Mouse (Mus musculus) ES-E14 (cell line): ENCODE measurements around the gene Pde7b.

Experiments used
- CHD2 ChIP-seq: IDR thresholded peaks from 2 replicates; pipeline ENCODE4 v1.6.1; 2014; ENCODE audit warnings: mild to moderate bottlenecking, low read depth, low read length, inconsistent platforms
- ZNF384 ChIP-seq: IDR thresholded peaks from 2 replicates; pipeline ENCODE4 v1.6.1; 2012; ENCODE audit warnings: low read depth, low read length, inconsistent platforms

- no peak for TF ChIP-seq ZNF384
- TF ChIP-seq CHD2, result no peak
These were observed 22.4 kb upstream of the Pde7b start for GRCm38 (mm10) chr10:20747229-20747628.
